Mouse (Mus musculus) lung, adult 10 weeks (tissue): Measurements from ENCODE around the gene Gm7861. TPM values are rescaled to one million over a fixed set of nuclear protein-coding genes. Genes with fewer than 3 reads are reported as not detected.

Source experiments
- polyA plus RNA-seq: library from polyadenylated mRNA; stranded (reverse); fragments of 350-450 nt; fragmentation: Illumina TruSeq; extraction: RNeasy Lipid Tissue Mini Kit (QIAGEN cat#74804); gene quantifications from one replicate; pipeline ENCODE4 v1.2.3, GENCODE M21; 2014; ENCODE audit warnings: low read depth, low replicate concordance; ENCODE audit not compliant: insufficient read depth

Gm7861 gene
- not detected for polyA plus RNA-seq

GRCm38 (mm10) chr8:21594408-21594807 lies at the start of gene Gm7861:
Gm7861 (minus strand) TSS chr8:21594508.

GRCm38 (mm10) chr8:21617883-21618282 lies 23.6 kb upstream of the Gm7861 start, which contains the start of gene Defa26:
Defa26 (plus strand) TSS chr8:21618183.

GRCm38 (mm10) chr8:21582706-21583105 lies 11.6 kb downstream of the Gm7861 start, which contains the start of gene Defa28:
Defa28 (plus strand) TSS chr8:21583006.

GRCm38 (mm10) chr8:21565086-21565485 lies 29.2 kb downstream of the Gm7861 start, which contains the start of gene Defa37:
Defa37 (plus strand) TSS chr8:21565386.

Other genes starting within 250 kb of the Gm7861 start
- not detected for gene Defa2, start 216.0 kb downstream of the Gm7861 start, polyA plus RNA-seq
- not detected for gene Defa33, start 202.7 kb downstream of the Gm7861 start, polyA plus RNA-seq
- gene Defa36, start 167.1 kb downstream of the Gm7861 start, polyA plus RNA-seq: not detected
- not detected for gene Gm7849, start 137.9 kb downstream of the Gm7861 start, polyA plus RNA-seq
- gene Defa20, start 85.2 kb downstream of the Gm7861 start, polyA plus RNA-seq: not detected
- not detected for gene Defa32, start 65.5 kb downstream of the Gm7861 start, polyA plus RNA-seq
- not detected for gene Defa37, start 29.1 kb downstream of the Gm7861 start, polyA plus RNA-seq
- gene Defa28, start 11.5 kb downstream of the Gm7861 start, polyA plus RNA-seq: not detected
- gene Defa26, start 23.7 kb upstream of the Gm7861 start, polyA plus RNA-seq: not detected
- gene Defa17, start 61.3 kb upstream of the Gm7861 start, polyA plus RNA-seq: not detected
- gene Defa34, start 71.3 kb upstream of the Gm7861 start, polyA plus RNA-seq: not detected
- not detected for gene AY761184, start 109.1 kb upstream of the Gm7861 start, polyA plus RNA-seq
- not detected for gene Defa24, start 140.0 kb upstream of the Gm7861 start, polyA plus RNA-seq
- not detected for gene Defb50, start 229.0 kb upstream of the Gm7861 start, polyA plus RNA-seq
- gene Defb2, start 245.4 kb upstream of the Gm7861 start, polyA plus RNA-seq: not detected